8 mouse cellular contexts compared by ENCODE assay signal in genomic region chr12:31654197-31654964, GRCm38 (mm10). TPM values are rescaled to one million over a fixed set of nuclear protein-coding genes. Genes with fewer than 3 reads are reported as not detected.
DNase-seq lines count a peak whose midpoint lies in the region; ATAC-seq lines count a peak whose summit lies in the region.

TSS of gene Dus4l (minus strand) at chr12:31654826.
TSS of gene Cog5 (plus strand) at chr12:31654869.

- H3K36me3 ChIP-seq in heart, embryonic 15.5 days, result peaks cover 4% of the 10 kb centered on the region; the same call in 1 of the 2 replicates
- no peaks in the 10 kb centered on the region for H3K36me3 ChIP-seq in liver, embryonic 15.5 days (replicated peaks)
- no peaks in the 10 kb centered on the region for H3K36me3 ChIP-seq in neural tube, embryonic 12.5 days

- H3K4me3 ChIP-seq in heart, embryonic 15.5 days, result peak within 1 kb of the TSS; percentile 78
- peak within 1 kb of the TSS; percentile 93 for H3K4me3 ChIP-seq in liver, embryonic 15.5 days (replicated peaks)
- peak within 1 kb of the TSS; percentile 65 for H3K4me3 ChIP-seq in neural tube, embryonic 12.5 days

- peak; percentile 91 for ATAC-seq in CD4-positive, CD25-positive, alpha-beta regulatory T cell, adult 4 months
- peak; percentile 93 for ATAC-seq in heart, embryonic 15.5 days (replicated peaks; ENCODE audit: insufficient number of reproducible peaks, insufficient read depth, low FRiP score, low read depth)
- ATAC-seq in liver, embryonic 15.5 days (ENCODE audit: insufficient read depth), result peak; percentile 92
- peak; percentile 98 for ATAC-seq in neural tube, embryonic 12.5 days (ENCODE audit: low FRiP score, low read depth)

- H3K9ac ChIP-seq in heart, embryonic 15.5 days, result peak within 1 kb of the TSS; percentile 69
- peak within 1 kb of the TSS; percentile 84 for H3K9ac ChIP-seq in liver, embryonic 15.5 days
- peak within 1 kb of the TSS; percentile 63 for H3K9ac ChIP-seq in neural tube, embryonic 12.5 days

- DNase-seq in c-Kit-negative CD71-positive TER-119-positive erythroid progenitor cells, embryonic 14.5 days (ENCODE audit: low read depth, low spot score), result peak; percentile 89
- peak; percentile 80 for DNase-seq in fibroblast of lung, adult 2 months (ENCODE audit: low read depth)
- DNase-seq in kidney, postnatal 36 days, result peak; percentile 96 to 97
- peak; percentile 85 for DNase-seq in telencephalon, adult 2 months (ENCODE audit: low read depth, low spot score)

- H3K4me2 ChIP-seq in heart, embryonic 15.5 days, result peak within 1 kb of the TSS; percentile 64
- H3K4me2 ChIP-seq in liver, embryonic 15.5 days, result peak within 1 kb of the TSS; percentile 80
- H3K4me2 ChIP-seq in neural tube, embryonic 12.5 days (replicated peaks), result peak within 1 kb of the TSS; percentile 81

- peak within 1 kb of the TSS; percentile 86 for H3K27ac ChIP-seq in heart, embryonic 15.5 days
- peak within 1 kb of the TSS; percentile 66 for H3K27ac ChIP-seq in liver, embryonic 15.5 days (replicated peaks)
- H3K27ac ChIP-seq in neural tube, embryonic 12.5 days, result no peak within 1 kb of the TSS

- peaks cover 11% of the 10 kb centered on the region for H3K4me1 ChIP-seq in heart, embryonic 15.5 days (replicated peaks)
- peaks cover 10% of the 10 kb centered on the region for H3K4me1 ChIP-seq in liver, embryonic 15.5 days (replicated peaks)
- H3K4me1 ChIP-seq in neural tube, embryonic 12.5 days, result peaks cover 7% of the 10 kb centered on the region

- no peaks in the 10 kb centered on the region for H3K9me3 ChIP-seq in heart, embryonic 15.5 days (replicated peaks)
- H3K9me3 ChIP-seq in liver, embryonic 15.5 days (replicated peaks), result no peaks in the 10 kb centered on the region
- H3K9me3 ChIP-seq in neural tube, embryonic 12.5 days, result no peaks in the 10 kb centered on the region

- H3K27me3 ChIP-seq in heart, embryonic 15.5 days, result no peaks in the 10 kb centered on the region
- no peaks in the 10 kb centered on the region for H3K27me3 ChIP-seq in liver, embryonic 15.5 days
- no peaks in the 10 kb centered on the region for H3K27me3 ChIP-seq in neural tube, embryonic 12.5 days (replicated peaks)

- WGBS in heart, embryonic 15.5 days, result under 1% methylated on average over 47 of the region's 47 CpGs
- WGBS in liver, embryonic 15.5 days (ENCODE audit: insufficient replicate concordance), result under 1% methylated on average over 47 of the region's 47 CpGs
- under 1% methylated on average over 47 of the region's 47 CpGs for WGBS in neural tube, embryonic 12.5 days

RNA-seq across cellular contexts. Expression of gene Dus4l, which starts in this region (rescaled TPM):
- polyA plus RNA-seq in CD4-positive, CD25-positive, alpha-beta regulatory T cell, adult 4 months (2017; shearing (Covaris generic)), result 10 to 100 TPM; 12.0 to 14.8 TPM
- polyA plus RNA-seq in heart, embryonic 15.5 days (2015; fragmentation: Nextera tagmentation; extraction: Ambion mirVana), result 5.2 and 7.0 TPM in 2 replicates
- polyA plus RNA-seq in liver, embryonic 15.5 days (2015; fragmentation: Nextera tagmentation; extraction: Ambion mirVana), result 2.4 and 2.9 TPM in 2 replicates
- polyA plus RNA-seq in neural tube, embryonic 12.5 days (2016; fragmentation: Nextera tagmentation; extraction: Ambion mirVana), result 5.9 and 9.4 TPM in 2 replicates

RNA-seq across cellular contexts. Expression of gene Cog5, which starts in this region (rescaled TPM):
- 10 to 100 TPM; 50.7 to 68.8 TPM for polyA plus RNA-seq in CD4-positive, CD25-positive, alpha-beta regulatory T cell, adult 4 months (2017; shearing (Covaris generic))
- polyA plus RNA-seq in heart, embryonic 15.5 days (2015; fragmentation: Nextera tagmentation; extraction: Ambion mirVana), result 24.1 and 26.6 TPM in 2 replicates
- polyA plus RNA-seq in liver, embryonic 15.5 days (2015; fragmentation: Nextera tagmentation; extraction: Ambion mirVana), result 6.8 and 7.5 TPM in 2 replicates
- 35.7 and 36.0 TPM in 2 replicates for polyA plus RNA-seq in neural tube, embryonic 12.5 days (2016; fragmentation: Nextera tagmentation; extraction: Ambion mirVana)
